Mouse (Mus musculus): ENCODE measurements around the gene Synpo2. TPM values are rescaled to one million over a fixed set of nuclear protein-coding genes. Genes with fewer than 3 reads are reported as not detected.
A peak's percentile ranks its signal among the peaks of the same experiment; 100 is the strongest.
"Not testable (repeated sequence)": the region's sequence is repeated elsewhere in the genome, so short reads cannot be mapped to it uniquely, and the experiment has no call there.

Synpo2 gene
- polyA plus RNA-seq, 1 experiment from 2014 or later, result 5.3 TPM

- no peaks in the 10 kb centered on the region for H3K9me3 ChIP-seq
- no peaks in the 10 kb centered on the region for H3K27me3 ChIP-seq
- no peak overlapping the region for H3K9ac ChIP-seq (replicated peaks)
- 72% methylated on average over 8 of the region's 8 CpGs for WGBS
- H3K4me1 ChIP-seq (replicated peaks), result peaks cover 7% of the 10 kb centered on the region
- no peak overlapping the region for H3K4me2 ChIP-seq
- ATAC-seq (ENCODE audit: insufficient number of reproducible peaks, insufficient read depth, low FRiP score, low TSS enrichment, low read depth), result no peak
- 0 out of 2 replicates have a peak overlapping the region, but pooled peaks have one; percentile 29 for H3K27ac ChIP-seq
- H3K36me3 ChIP-seq, result no peaks in the 10 kb centered on the region
- no peak overlapping the region for H3K4me3 ChIP-seq (replicated peaks)
These were observed 107.2 kb downstream of the Synpo2 start for GRCm38 (mm10) chr3:123128781-123129180.

- no peak overlapping the region for H3K27ac ChIP-seq
- no peak overlapping the region for H3K9ac ChIP-seq (replicated peaks)
- no peak overlapping the region for H3K4me2 ChIP-seq
- peaks cover 7% of the 10 kb centered on the region for H3K4me1 ChIP-seq (replicated peaks)
- H3K36me3 ChIP-seq, result no peaks in the 10 kb centered on the region
- 58% methylated on average over 7 of the region's 7 CpGs for WGBS
- H3K9me3 ChIP-seq, result no peaks in the 10 kb centered on the region
- no peaks in the 10 kb centered on the region for H3K27me3 ChIP-seq
- ATAC-seq (ENCODE audit: insufficient number of reproducible peaks, insufficient read depth, low FRiP score, low TSS enrichment, low read depth), result no peak
- no peak overlapping the region for H3K4me3 ChIP-seq (replicated peaks)
These were observed 107.9 kb downstream of the Synpo2 start for GRCm38 (mm10) chr3:123128091-123128490.

GRCm38 (mm10) chr3:123126741-123127140 is 109.2 kb downstream of the Synpo2 start:
- H3K9ac ChIP-seq (replicated peaks); H3K4me1 ChIP-seq (replicated peaks); H3K4me2 ChIP-seq; H3K4me3 ChIP-seq (replicated peaks); H3K9me3 ChIP-seq; H3K27ac ChIP-seq; H3K27me3 ChIP-seq; H3K36me3 ChIP-seq; ATAC-seq (ENCODE audit: insufficient number of reproducible peaks, insufficient read depth, low FRiP score, low TSS enrichment, low read depth): not testable (repeated sequence)
- 85% methylated on average over 4 of the region's 4 CpGs for WGBS

- H3K36me3 ChIP-seq, result no peaks in the 10 kb centered on the region
- no peak overlapping the region for H3K27ac ChIP-seq
- no peak overlapping the region for H3K9ac ChIP-seq (replicated peaks)
- 86% methylated on average over 8 of the region's 8 CpGs for WGBS
- ATAC-seq (ENCODE audit: insufficient number of reproducible peaks, insufficient read depth, low FRiP score, low TSS enrichment, low read depth), result no peak
- H3K4me2 ChIP-seq, result no peak overlapping the region
- H3K4me3 ChIP-seq (replicated peaks), result no peak overlapping the region
- no peaks in the 10 kb centered on the region for H3K27me3 ChIP-seq
- no peaks in the 10 kb centered on the region for H3K9me3 ChIP-seq
- peaks cover 5% of the 10 kb centered on the region; the same call in 1 of the 2 replicates for H3K4me1 ChIP-seq (replicated peaks)
These were observed 112.1 kb downstream of the Synpo2 start for GRCm38 (mm10) chr3:123123817-123124216.

GRCm38 (mm10) chr3:123122151-123123030 is 113.6 kb downstream of the Synpo2 start:
- no peaks in the 10 kb centered on the region for H3K9me3 ChIP-seq
- H3K36me3 ChIP-seq, result no peaks in the 10 kb centered on the region
- no peaks in the 10 kb centered on the region for H3K27me3 ChIP-seq
- H3K27ac ChIP-seq, result no peak overlapping the region
- no peak overlapping the region for H3K9ac ChIP-seq (replicated peaks)
- no peak for ATAC-seq (ENCODE audit: insufficient number of reproducible peaks, insufficient read depth, low FRiP score, low TSS enrichment, low read depth)
- no peak overlapping the region for H3K4me2 ChIP-seq
- 82% methylated on average over 21 of the region's 21 CpGs for WGBS
- H3K4me3 ChIP-seq (replicated peaks), result no peak overlapping the region
- peaks cover under 1% of the 10 kb centered on the region; the same call in 1 of the 2 replicates for H3K4me1 ChIP-seq (replicated peaks)

GRCm38 (mm10) chr3:123116903-123117302 is 119.0 kb downstream of the Synpo2 start:
- ATAC-seq (ENCODE audit: insufficient number of reproducible peaks, insufficient read depth, low FRiP score, low TSS enrichment, low read depth), result peak; percentile 48; the same call in 1 of the 2 replicates
- 22% methylated on average over 16 of the region's 16 CpGs for WGBS
- peaks cover 15% of the 10 kb centered on the region; the same call in 1 of the 2 replicates for H3K36me3 ChIP-seq
- no peaks in the 10 kb centered on the region for H3K27me3 ChIP-seq
- H3K9me3 ChIP-seq, result no peaks in the 10 kb centered on the region
- peak overlapping the region; percentile 19; the same call in 1 of the 2 replicates for H3K4me3 ChIP-seq (replicated peaks)
- peak overlapping the region; percentile 52 for H3K4me2 ChIP-seq
- H3K9ac ChIP-seq (replicated peaks), result no peak overlapping the region
- peaks cover 14% of the 10 kb centered on the region for H3K4me1 ChIP-seq (replicated peaks)
- H3K27ac ChIP-seq, result 0 out of 2 replicates have a peak overlapping the region, but pooled peaks have one; percentile 31

GRCm38 (mm10) chr3:123115770-123116527 is 120.0 kb downstream of the Synpo2 start:
- peaks cover 14% of the 10 kb centered on the region for H3K4me1 ChIP-seq (replicated peaks)
- no peaks in the 10 kb centered on the region for H3K27me3 ChIP-seq
- H3K4me3 ChIP-seq (replicated peaks), result no peak overlapping the region
- ATAC-seq (ENCODE audit: insufficient number of reproducible peaks, insufficient read depth, low FRiP score, low TSS enrichment, low read depth), result no peak
- H3K9me3 ChIP-seq, result no peaks in the 10 kb centered on the region
- H3K4me2 ChIP-seq, result peak overlapping the region; percentile 36
- 0 out of 2 replicates have a peak overlapping the region, but pooled peaks have one; percentile 23 for H3K9ac ChIP-seq (replicated peaks)
- no peak overlapping the region for H3K27ac ChIP-seq
- WGBS, result 29% methylated on average over 15 of the region's 15 CpGs
- H3K36me3 ChIP-seq, result peaks cover 15% of the 10 kb centered on the region; the same call in 1 of the 2 replicates

- H3K4me3 ChIP-seq (replicated peaks), result no peak overlapping the region
- WGBS, result 91% methylated on average over 21 of the region's 21 CpGs
- H3K9me3 ChIP-seq, result no peaks in the 10 kb centered on the region
These were observed 121.8 kb downstream of the Synpo2 start for GRCm38 (mm10) chr3:123114001-123114635.

GRCm38 (mm10) chr3:123112781-123113180 is 123.2 kb downstream of the Synpo2 start:
- peaks cover 15% of the 10 kb centered on the region; the same call in 1 of the 2 replicates for H3K36me3 ChIP-seq
- no peak overlapping the region for H3K4me3 ChIP-seq (replicated peaks)
- peaks cover 21% of the 10 kb centered on the region for H3K4me1 ChIP-seq (replicated peaks)
- no peak overlapping the region for H3K27ac ChIP-seq
- no peaks in the 10 kb centered on the region for H3K27me3 ChIP-seq
- no peak overlapping the region for H3K4me2 ChIP-seq
- WGBS, result 95% methylated on average over 11 of the region's 11 CpGs
- ATAC-seq (ENCODE audit: insufficient number of reproducible peaks, insufficient read depth, low FRiP score, low TSS enrichment, low read depth), result no peak
- no peak overlapping the region for H3K9ac ChIP-seq (replicated peaks)
- no peaks in the 10 kb centered on the region for H3K9me3 ChIP-seq

More at GRCm38 (mm10) chr3:123114001-123114635, 121.8 kb downstream of the Synpo2 start:
- Histone ChIP-seq H3K4me1 (replicated peaks) (peaks cover 14% of the 10 kb centered on the region), H3K4me2 (no peak overlapping the region), H3K9ac (replicated peaks) (no peak overlapping the region), H3K27me3 (no peaks in the 10 kb centered on the region), H3K27ac (no peak overlapping the region), H3K36me3 (peaks cover 15% of the 10 kb centered on the region; the same call in 1 of the 2 replicates)
- no peak for ATAC-seq (ENCODE audit: insufficient number of reproducible peaks, insufficient read depth, low FRiP score, low TSS enrichment, low read depth)

- H3K27ac ChIP-seq, result no peak overlapping the region
- H3K36me3 ChIP-seq, result peaks cover 15% of the 10 kb centered on the region; the same call in 1 of the 2 replicates
- H3K9me3 ChIP-seq, result no peaks in the 10 kb centered on the region
- no peak overlapping the region for H3K4me2 ChIP-seq
- H3K9ac ChIP-seq (replicated peaks), result no peak overlapping the region
- H3K27me3 ChIP-seq, result no peaks in the 10 kb centered on the region
- H3K4me1 ChIP-seq (replicated peaks), result peaks cover 20% of the 10 kb centered on the region
- no peak for ATAC-seq (ENCODE audit: insufficient number of reproducible peaks, insufficient read depth, low FRiP score, low TSS enrichment, low read depth)
- 91% methylated on average over 10 of the region's 10 CpGs for WGBS
- no peak overlapping the region for H3K4me3 ChIP-seq (replicated peaks)
These were observed 124.8 kb downstream of the Synpo2 start for GRCm38 (mm10) chr3:123111071-123111711.
